Mouse (Mus musculus) intestine, embryonic 16.5 days (tissue): ENCODE data around the gene Leprot. TPM values are rescaled to one million over a fixed set of nuclear protein-coding genes. Genes with fewer than 3 reads are reported as not detected.

Experiments used
- ATAC-seq: fragments of 200-750 bp; cut with Nextera tagmentation; 2 replicates; pipeline ENCODE4 v1.8.0; 2017; ENCODE audit warnings: moderate TSS enrichment, moderate library complexity
- H3K27ac ChIP-seq: fragments of 300-500 bp; sonication (generic); 2 replicates; pipeline ENCODE4 v1.5.1; 2014; ENCODE audit warnings: mild to moderate bottlenecking, low read length
- H3K27me3 ChIP-seq: fragments of 300-500 bp; sonication (generic); replicated peaks from 2 replicates; pipeline ENCODE4 v1.6.1; 2014; ENCODE audit warnings: low read length, control low read depth, mixed read lengths; ENCODE audit not compliant: control insufficient read depth, insufficient read depth
- H3K36me3 ChIP-seq: fragments of 300-500 bp; sonication (generic); 2 replicates; pipeline ENCODE4 v1.6.1; 2014; ENCODE audit warnings: low read length, control low read depth; ENCODE audit not compliant: control insufficient read depth, insufficient read depth
- H3K4me1 ChIP-seq: fragments of 300-500 bp; sonication (generic); 2 replicates; pipeline ENCODE4 v1.6.1; 2014; ENCODE audit warnings: low read length, control low read depth, mixed read lengths; ENCODE audit not compliant: control insufficient read depth, insufficient read depth
- H3K4me2 ChIP-seq: fragments of 300-500 bp; sonication (generic); 2 replicates; pipeline ENCODE4 v1.6.1; 2014; ENCODE audit warnings: low read depth, low read length, control low read depth
- H3K4me3 ChIP-seq: fragments of 300-500 bp; sonication (generic); 2 replicates; pipeline ENCODE4 v1.5.1; 2014; ENCODE audit warnings: mild to moderate bottlenecking, low read length
- H3K9ac ChIP-seq: fragments of 300-500 bp; sonication (generic); 2 replicates; pipeline ENCODE4 v1.6.1; 2014; ENCODE audit warnings: low read depth, low read length
- H3K9me3 ChIP-seq: fragments of 300-500 bp; sonication (generic); 2 replicates; pipeline ENCODE4 v1.6.1; 2016; ENCODE audit warnings: low read length, control low read depth; ENCODE audit not compliant: control insufficient read depth
- WGBS: fragments of 180-500 bp; shearing (Covaris S2); extraction: QIAGEN DNeasy Blood & Tissue Kit; methylation state at CpG from one replicate; pipeline ENCODE4 v1.1.7; 2014; 5-methylcytosine and 5-hydroxymethylcytosine counted together
- polyA plus RNA-seq: library from polyadenylated mRNA; unstranded; fragments of >200 nt; fragmentation: Nextera tagmentation; extraction: Ambion mirVana; gene quantifications from 2 replicates; pipeline ENCODE4 v1.2.1, GENCODE M21; 2015

Gene Leprot
- polyA plus RNA-seq, 1 experiment from 2014 or later, result 116 TPM

- Histone ChIP-seq H3K9me3 (no peaks in the 10 kb centered on the region), H3K27me3 (no peaks in the 10 kb centered on the region), H3K9ac (no peak overlapping the region), H3K36me3 (no peaks in the 10 kb centered on the region), H3K4me2 (no peak overlapping the region), H3K4me1 (no peaks in the 10 kb centered on the region), H3K27ac (no peak overlapping the region), H3K4me3 (no peak overlapping the region)
- WGBS, result 81% methylated on average over 9 of the region's 9 CpGs
- ATAC-seq, result no peak
Observed at GRCm38 (mm10) chr4:101705325-101705724, 57.8 kb downstream of the Leprot start.

GRCm38 (mm10) chr4:101707234-101707633, 59.7 kb downstream of the Leprot start:
- Histone ChIP-seq H3K9me3 (no peaks in the 10 kb centered on the region), H3K27ac (no peak overlapping the region), H3K36me3 (no peaks in the 10 kb centered on the region), H3K4me2 (no peak overlapping the region), H3K4me3 (no peak overlapping the region), H3K4me1 (no peaks in the 10 kb centered on the region), H3K27me3 (no peaks in the 10 kb centered on the region), H3K9ac (no peak overlapping the region)
- ATAC-seq, result no peak
- WGBS, result 63% methylated on average over 2 of the region's 2 CpGs

GRCm38 (mm10) chr4:101707953-101708352, 60.4 kb downstream of the Leprot start:
- H3K4me1 ChIP-seq, result no peaks in the 10 kb centered on the region
- no peak overlapping the region for H3K27ac ChIP-seq
- ATAC-seq, result no peak
- H3K9me3 ChIP-seq, result no peaks in the 10 kb centered on the region
- no peak overlapping the region for H3K4me3 ChIP-seq
- H3K9ac ChIP-seq, result no peak overlapping the region
- 60% methylated on average over 3 of the region's 3 CpGs for WGBS
- no peaks in the 10 kb centered on the region for H3K27me3 ChIP-seq
- no peaks in the 10 kb centered on the region for H3K36me3 ChIP-seq
- H3K4me2 ChIP-seq, result no peak overlapping the region

Other genes starting within 250 kb of the Leprot start
- 18.9 and 19.9 TPM in 2 replicates for gene Ak4, start 228.4 kb upstream of the Leprot start, polyA plus RNA-seq
- 1.1 and 1.3 TPM in 2 replicates for gene Dnajc6, start 151.1 kb upstream of the Leprot start, polyA plus RNA-seq
- 1.1 and 1.2 TPM in 2 replicates for gene Lepr, start 69.7 kb downstream of the Leprot start, polyA plus RNA-seq
- gene B020004J07Rik, start 196.3 kb downstream of the Leprot start, polyA plus RNA-seq, result not detected in 2 replicates
- gene C130073F10Rik, start 246.1 kb downstream of the Leprot start, polyA plus RNA-seq, result not detected in 2 replicates